Mouse (Mus musculus): ENCODE measurements around the gene Rptor. TPM values are rescaled to one million over a fixed set of nuclear protein-coding genes. Genes with fewer than 3 reads are reported as not detected.
A peak's percentile ranks its signal among the peaks of the same experiment; 100 is the strongest.

Gene Rptor
- total and polyA plus RNA-seq, 3 experiments: 33.9 to 34.9 TPM; not detected in 1

DNA sequence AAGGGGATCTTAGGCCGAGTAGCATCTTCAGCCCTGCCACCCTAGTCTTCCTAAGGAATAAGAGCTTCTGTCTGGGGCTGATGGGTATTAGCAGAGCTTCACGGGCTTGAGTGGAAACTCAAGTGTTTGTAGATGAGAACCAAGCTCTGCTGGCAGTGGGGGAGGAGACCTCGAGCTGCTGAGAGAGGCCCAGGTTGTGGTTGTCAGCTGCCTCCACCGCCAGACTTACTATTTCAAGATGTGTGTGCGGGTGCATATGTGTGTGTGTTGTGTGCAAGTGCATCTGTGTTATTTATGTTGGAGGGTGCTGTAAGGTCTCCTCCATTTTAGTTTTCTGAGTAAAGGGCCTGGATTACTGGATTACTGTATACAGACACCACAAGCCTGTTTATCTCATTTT, 15.6 kb upstream of the Rptor start:
- Histone ChIP-seq H3K4me1 (ENCODE audit: control insufficient read depth in 1 of 2, insufficient read depth in 2 of 2, low read length in 2 of 2) (peaks cover 0 to 16% of the 10 kb centered on the region in 2 experiments; a peak in 3 of 4 replicates), H3K9me3 (replicated peaks; ENCODE audit: insufficient read depth, low read length) (no peaks in the 10 kb centered on the region), H3K9ac (ENCODE audit: control insufficient read depth, low read depth, low read length, poor library complexity, severe bottlenecking) (no peak overlapping the region), H3K79me2 (ENCODE audit: control insufficient read depth, insufficient read depth, low read length, poor library complexity) (no peaks in the 10 kb centered on the region), H3K27ac (ENCODE audit: control insufficient read depth, low read depth, low read length) (no peak overlapping the region), H3K36me3 (ENCODE audit: control insufficient read depth in 1 of 2, insufficient read depth in 2 of 2, low read length in 2 of 2) (peaks cover 0 to 10% of the 10 kb centered on the region in 2 experiments; a peak in 2 of 4 replicates), H3K27me3 (ENCODE audit: control insufficient read depth in 1 of 2, insufficient read depth in 2 of 2, low read length in 2 of 2) (no peaks in the 10 kb centered on the region), H3K4me3 (ENCODE audit: control insufficient read depth in 1 of 2, insufficient read depth in 1 of 2, low read depth in 2 of 2, low read length in 2 of 2) (no peak overlapping the region)
- TF ChIP-seq MAX (IDR thresholded peaks at IDR 0.05; ENCODE audit: low read length) (no peak), MXI1 (IDR thresholded peaks at IDR 0.05; ENCODE audit: low read depth, low read length) (no peak), GABPA (IDR thresholded peaks at IDR 0.05; ENCODE audit: low read depth, low read length) (no peak), BHLHE40 (IDR thresholded peaks at IDR 0.05; ENCODE audit: borderline replicate concordance, low read depth, low read length) (no peak), ZKSCAN1 (IDR thresholded peaks at IDR 0.05; ENCODE audit: low read depth, low read length) (no peak), MAFK (IDR thresholded peaks at IDR 0.05; ENCODE audit: borderline replicate concordance, low read depth, low read length) (no peak), EP300 (IDR thresholded peaks at IDR 0.05; ENCODE audit: low read depth in 1 of 2, low read length in 2 of 2) (no peak)
- DNase-seq (ENCODE audit: low read depth, low spot score): no peak

DNA sequence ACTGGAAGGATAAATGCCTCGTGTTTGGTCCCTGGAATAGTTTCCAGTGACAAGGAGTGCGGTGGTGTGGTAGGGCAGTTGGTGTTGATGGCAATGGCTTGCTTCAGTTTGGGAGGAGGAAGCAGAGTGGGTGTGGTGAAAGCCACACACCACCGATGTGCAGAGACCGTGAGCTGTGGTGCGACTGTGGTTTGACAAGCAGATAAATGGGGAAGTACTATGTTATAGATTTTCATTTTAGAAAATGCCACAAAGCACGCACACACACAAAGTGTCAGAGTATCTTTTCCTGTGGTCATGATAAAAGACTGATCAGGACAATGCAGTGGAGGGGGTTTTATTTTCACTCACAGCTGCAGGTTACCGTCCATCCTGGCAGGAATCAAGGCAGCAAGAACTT, 13.5 kb upstream of the Rptor start:
- H3K9me3 ChIP-seq (replicated peaks; ENCODE audit: insufficient read depth, low read length): no peaks in the 10 kb centered on the region
- H3K4me1 ChIP-seq (ENCODE audit: control insufficient read depth in 1 of 2, insufficient read depth in 2 of 2, low read length in 2 of 2): peaks cover 0 to 16% of the 10 kb centered on the region in 2 experiments; a peak in 3 of 4 replicates
- no peaks in the 10 kb centered on the region for H3K79me2 ChIP-seq (ENCODE audit: control insufficient read depth, insufficient read depth, low read length, poor library complexity)
- no peak overlapping the region for H3K4me3 ChIP-seq (ENCODE audit: control insufficient read depth in 1 of 2, insufficient read depth in 1 of 2, low read depth in 2 of 2, low read length in 2 of 2)
- no peaks in the 10 kb centered on the region; a peak in 1 of 4 replicates for H3K27me3 ChIP-seq (ENCODE audit: control insufficient read depth in 1 of 2, insufficient read depth in 2 of 2, low read length in 2 of 2)
- H3K27ac ChIP-seq (ENCODE audit: control insufficient read depth, low read depth, low read length): 0 out of 2 replicates have a peak overlapping the region, but pooled peaks have one; percentile 8
- peak; percentile 93 for DNase-seq (ENCODE audit: low read depth, low spot score)
- TF ChIP-seq RCOR1 (IDR thresholded peaks at IDR 0.05; ENCODE audit: low read depth, low read length) (peak; percentile 98), MYC (IDR thresholded peaks at IDR 0.05; ENCODE audit: low read depth, low read length) (peak; percentile 66; the same call in 1 of the 2 replicates), EP300 (IDR thresholded peaks at IDR 0.05; ENCODE audit: low read depth in 1 of 2, low read length in 2 of 2) (peak; percentile 74 to 75), SIN3A (IDR thresholded peaks at IDR 0.05; ENCODE audit: low read length) (0 out of 2 replicates have a peak, but pooled peaks have one; percentile 39), GATA1 (IDR thresholded peaks at IDR 0.05; ENCODE audit: low read depth, low read length) (peak; percentile 85), MAFK (IDR thresholded peaks at IDR 0.05; ENCODE audit: borderline replicate concordance, low read depth, low read length) (peak; percentile 89), ELF1 (IDR thresholded peaks at IDR 0.05; ENCODE audit: low read depth, low read length) (0 out of 2 replicates have a peak, but pooled peaks have one; percentile 5), HCFC1 (IDR thresholded peaks at IDR 0.05; ENCODE audit: low read depth, low read length) (peak; percentile 39; the same call in 1 of the 2 replicates), POLR2A (IDR thresholded peaks at IDR 0.05; ENCODE audit: control insufficient read depth in 1 of 2, insufficient read depth in 1 of 2, low read depth in 1 of 2, low read length in 2 of 2, poor library complexity in 1 of 2) (no peak), RAD21 (IDR thresholded peaks at IDR 0.05; ENCODE audit: low read depth, low read length) (no peak), TCF12 (IDR thresholded peaks at IDR 0.05; ENCODE audit: low read depth, low read length) (0 out of 2 replicates have a peak, but pooled peaks have one; percentile 24), MAX (IDR thresholded peaks at IDR 0.05; ENCODE audit: low read length) (no peak), E2F4 (IDR thresholded peaks at IDR 0.05; ENCODE audit: borderline replicate concordance, low read depth, low read length) (no peak), BHLHE40 (IDR thresholded peaks at IDR 0.05; ENCODE audit: borderline replicate concordance, low read depth, low read length) (peak; percentile 91), ETS1 (IDR thresholded peaks at IDR 0.05; ENCODE audit: low read depth, low read length) (peak; percentile 44; the same call in 1 of the 2 replicates), ZKSCAN1 (IDR thresholded peaks at IDR 0.05; ENCODE audit: low read depth, low read length) (no peak), MXI1 (IDR thresholded peaks at IDR 0.05; ENCODE audit: low read depth, low read length) (no peak), POLR2AphosphoS2 (IDR thresholded peaks at IDR 0.05; ENCODE audit: low read length) (no peak)
- H3K36me3 ChIP-seq (ENCODE audit: control insufficient read depth in 1 of 2, insufficient read depth in 2 of 2, low read length in 2 of 2): peaks cover 0 to 10% of the 10 kb centered on the region in 2 experiments; a peak in 2 of 4 replicates
- no peak overlapping the region for H3K9ac ChIP-seq (ENCODE audit: control insufficient read depth, low read depth, low read length, poor library complexity, severe bottlenecking)

Data from MEL (cell line).